Mouse (Mus musculus): Measurements from ENCODE around the gene Pnpla7.

Gene Pnpla7

GRCm38 (mm10) chr2:24995332-24995731 is 19.5 kb downstream of the Pnpla7 start:
- no peak for DNase-seq (ENCODE audit: low read depth)

GRCm38 (mm10) chr2:24996471-24996870 is 20.6 kb downstream of the Pnpla7 start:
- no peak for DNase-seq (ENCODE audit: low read depth)

DNA sequence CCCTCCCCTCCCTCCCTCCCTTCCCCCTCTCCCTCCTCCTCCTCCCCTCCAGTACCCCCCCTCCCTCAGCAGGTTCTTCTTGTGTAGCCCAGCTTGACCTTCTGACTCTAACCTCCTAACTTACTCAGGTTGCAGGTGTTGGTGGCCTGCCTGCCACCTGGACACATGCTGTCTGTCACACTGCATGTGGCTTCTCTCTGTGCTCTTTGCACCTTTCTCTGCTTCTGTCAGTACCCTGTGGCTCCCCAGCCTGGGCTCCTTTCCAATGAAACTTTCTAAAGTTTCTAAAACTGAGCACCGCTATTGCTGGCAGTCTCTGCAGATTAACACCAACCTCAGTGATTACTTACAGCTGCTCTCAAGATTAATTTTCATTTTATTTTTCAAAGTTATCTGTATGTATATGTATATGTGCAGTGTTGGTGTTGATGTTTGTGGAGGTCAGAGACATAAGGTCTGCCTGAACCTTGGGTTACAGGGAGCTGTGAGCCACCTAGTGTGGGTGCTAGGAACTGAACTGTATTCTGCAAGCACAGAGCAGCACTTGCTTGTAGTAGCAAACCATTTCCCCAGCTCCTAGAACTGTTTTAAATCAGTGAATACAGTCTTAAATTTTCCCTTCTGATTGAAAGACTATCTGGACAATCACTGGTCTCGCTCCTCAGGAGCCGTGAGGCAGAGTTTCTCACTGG is 24.9 kb downstream of the Pnpla7 start:
- peak; percentile 38 for DNase-seq (ENCODE audit: low read depth)

- no peak for DNase-seq (ENCODE audit: low read depth)
Observed at GRCm38 (mm10) chr2:25003946-25004786, 28.3 kb downstream of the Pnpla7 start.

GRCm38 (mm10) chr2:25006767-25007166 is 30.9 kb downstream of the Pnpla7 start:
- DNase-seq (ENCODE audit: low read depth), result no peak

GRCm38 (mm10) chr2:25008250-25008649 is 32.4 kb downstream of the Pnpla7 start:
- peak; percentile 27 for DNase-seq (ENCODE audit: low read depth)

DNA sequence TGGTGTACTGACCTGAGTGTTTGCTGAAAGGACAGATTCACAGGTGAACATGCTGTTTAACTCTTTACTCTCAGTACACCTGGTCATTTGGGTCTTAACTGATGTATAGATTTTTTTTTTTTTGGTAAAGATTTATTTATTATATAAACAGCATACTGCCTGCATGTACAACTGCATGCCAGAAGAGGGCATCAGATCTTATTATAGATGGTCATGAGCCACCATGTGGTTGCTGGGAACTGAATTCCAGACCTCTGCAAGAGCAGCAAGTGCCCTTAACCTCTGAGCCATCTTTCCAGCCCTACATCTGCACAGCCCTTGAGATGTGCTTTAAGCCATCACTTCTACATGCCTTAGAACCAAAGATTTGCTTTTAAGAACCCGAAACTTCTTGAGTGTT is 46.8 kb downstream of the Pnpla7 start:
- DNase-seq (ENCODE audit: low read depth), result no peak

DNA sequence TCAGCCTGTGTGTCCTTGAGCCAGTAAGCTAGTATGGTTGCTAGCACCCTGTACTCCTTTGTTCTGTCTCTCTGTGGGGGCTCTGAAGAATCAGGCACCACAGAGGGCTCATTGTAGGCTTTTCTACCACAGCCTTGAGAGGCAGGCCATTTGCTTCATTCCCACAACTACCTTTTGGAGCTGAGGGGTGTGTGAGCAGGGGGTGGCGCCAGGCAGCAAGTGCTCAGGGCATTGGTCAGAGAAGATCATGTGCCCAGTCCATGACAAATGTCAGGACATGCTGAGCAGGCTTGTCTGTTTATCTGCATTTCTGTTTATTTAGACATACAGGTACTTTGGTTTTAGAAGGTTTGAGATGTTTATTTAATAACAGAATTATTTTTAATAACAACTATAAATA is 49.3 kb downstream of the Pnpla7 start:
- DNase-seq (ENCODE audit: low read depth), result no peak

DNA sequence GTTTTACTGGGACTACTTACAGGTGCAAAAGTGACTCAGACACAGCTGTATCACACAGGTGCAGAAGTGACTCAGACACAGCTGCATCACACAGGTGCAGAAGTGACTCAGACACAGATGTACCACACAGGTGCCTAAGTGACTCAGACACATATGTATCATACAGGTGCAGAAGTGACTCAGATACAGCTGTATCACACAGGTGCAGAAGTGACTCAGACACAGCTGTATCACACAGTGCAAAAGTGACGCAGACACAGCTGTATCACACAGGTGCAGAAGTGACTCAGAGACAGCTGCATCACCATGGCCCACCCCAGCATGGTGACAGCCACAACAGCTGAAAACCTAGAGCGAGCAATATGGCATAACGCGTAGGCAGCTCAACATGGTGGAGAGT is 59.2 kb downstream of the Pnpla7 start:
- DNase-seq (ENCODE audit: low read depth), result no peak

GRCm38 (mm10) chr2:25040089-25040488 is 64.3 kb downstream of the Pnpla7 start:
- DNase-seq (ENCODE audit: low read depth), result no peak

DNA sequence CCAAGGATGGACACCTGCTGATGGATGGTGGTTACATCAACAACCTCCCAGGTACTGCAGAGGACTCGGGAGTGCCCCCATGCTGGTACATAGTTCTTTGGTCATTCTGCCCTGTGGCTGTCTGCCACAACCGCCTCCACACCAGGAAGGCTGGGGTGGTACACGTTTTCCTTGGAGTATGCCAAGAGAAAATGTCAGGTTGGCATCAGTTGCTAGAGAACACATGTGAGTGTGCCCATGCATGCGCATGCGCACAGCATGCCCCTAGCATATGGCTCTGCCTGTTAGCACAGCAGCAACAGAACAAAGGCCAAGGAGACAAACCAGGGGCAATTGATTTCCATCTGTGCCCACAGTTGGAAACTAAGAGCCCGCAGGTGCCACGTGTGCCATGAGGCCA is 75.1 kb downstream of the Pnpla7 start:
- no peak for DNase-seq (ENCODE audit: low read depth)

DNA sequence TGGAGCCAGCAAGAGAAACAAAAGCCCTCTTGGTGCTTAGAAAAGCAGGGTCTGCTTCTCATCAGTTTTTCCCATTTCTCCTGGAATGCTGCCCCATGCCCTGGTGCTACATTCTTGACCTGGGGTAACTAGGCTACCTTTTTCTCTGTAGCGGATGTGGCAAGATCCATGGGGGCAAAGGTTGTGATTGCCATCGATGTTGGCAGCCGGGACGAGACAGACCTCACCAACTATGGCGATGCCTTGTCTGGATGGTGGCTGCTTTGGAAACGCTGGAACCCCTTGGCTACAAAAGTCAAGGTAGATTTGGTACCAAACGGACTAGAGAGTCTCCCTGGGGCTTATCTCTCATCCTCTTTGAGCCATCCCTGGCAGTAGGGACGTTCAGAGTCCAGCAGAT is 75.6 kb downstream of the Pnpla7 start:
- DNase-seq (ENCODE audit: low read depth), result no peak

- DNase-seq (ENCODE audit: low read depth), result no peak
Observed at GRCm38 (mm10) chr2:25053101-25053500, 77.3 kb downstream of the Pnpla7 start.

- peak; percentile 76 for DNase-seq (ENCODE audit: low read depth)
Observed at GRCm38 (mm10) chr2:25054221-25055067, 78.6 kb downstream of the Pnpla7 start, which contains the start of gene Nsmf. Nsmf (plus strand) TSS chr2:25054355.

DNA sequence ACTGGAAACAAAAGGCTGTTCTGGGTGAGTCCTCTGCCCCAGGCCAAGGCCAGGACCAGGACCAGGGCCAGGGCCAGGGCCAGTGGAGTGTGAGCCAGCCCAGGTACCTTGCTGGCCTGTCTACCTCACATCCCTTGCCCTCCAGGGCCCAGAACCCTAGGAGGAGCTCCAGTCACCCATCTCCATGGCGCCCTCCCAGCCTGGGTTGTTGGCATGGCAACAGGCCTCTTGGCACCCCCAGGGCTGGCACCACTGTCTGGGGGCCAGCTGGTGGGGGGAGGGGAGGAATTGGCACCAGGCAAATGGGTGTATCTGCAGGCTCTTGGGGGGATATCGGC is 79.2 kb downstream of the Pnpla7 start:
- no peak for DNase-seq (ENCODE audit: low read depth)

DNA sequence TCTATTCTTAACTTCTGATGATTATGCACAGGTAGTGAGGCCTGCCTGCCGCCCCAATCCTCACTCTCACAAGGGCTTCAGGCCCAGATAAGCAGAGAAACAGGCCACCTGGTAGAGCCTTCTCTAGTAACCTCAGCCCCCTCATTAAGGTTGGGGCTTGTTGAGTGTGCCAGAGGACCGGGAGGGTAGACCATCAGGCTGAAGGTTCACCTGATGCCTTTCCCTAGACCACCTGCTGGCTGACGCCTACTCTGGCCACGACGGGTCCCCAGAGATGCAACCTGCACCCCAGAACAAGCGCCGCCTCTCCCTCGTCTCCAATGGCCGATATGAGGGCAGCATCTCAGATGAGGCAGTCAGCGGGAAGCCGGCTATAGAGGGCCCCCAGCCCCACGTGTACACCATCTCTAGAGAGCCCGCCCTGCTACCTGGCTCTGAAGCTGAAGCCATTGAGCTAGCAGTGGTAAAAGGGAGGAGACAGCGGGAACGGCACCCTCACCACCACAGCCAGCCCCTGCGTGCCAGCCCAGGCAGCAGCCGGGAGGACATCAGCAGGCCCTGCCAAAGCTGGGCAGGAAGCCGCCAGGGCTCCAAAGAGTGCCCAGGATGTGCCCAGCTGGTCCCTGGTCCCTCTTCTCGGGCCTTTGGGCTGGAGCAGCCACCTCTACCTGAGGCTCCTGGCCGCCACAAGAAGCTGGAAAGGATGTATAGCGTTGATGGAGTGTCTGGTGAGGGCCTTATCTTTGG is 79.7 kb downstream of the Pnpla7 start:
- DNase-seq (ENCODE audit: low read depth), result no peak

- DNase-seq (ENCODE audit: low read depth), result no peak
Observed at GRCm38 (mm10) chr2:25058926-25059325, 83.1 kb downstream of the Pnpla7 start.

DNA sequence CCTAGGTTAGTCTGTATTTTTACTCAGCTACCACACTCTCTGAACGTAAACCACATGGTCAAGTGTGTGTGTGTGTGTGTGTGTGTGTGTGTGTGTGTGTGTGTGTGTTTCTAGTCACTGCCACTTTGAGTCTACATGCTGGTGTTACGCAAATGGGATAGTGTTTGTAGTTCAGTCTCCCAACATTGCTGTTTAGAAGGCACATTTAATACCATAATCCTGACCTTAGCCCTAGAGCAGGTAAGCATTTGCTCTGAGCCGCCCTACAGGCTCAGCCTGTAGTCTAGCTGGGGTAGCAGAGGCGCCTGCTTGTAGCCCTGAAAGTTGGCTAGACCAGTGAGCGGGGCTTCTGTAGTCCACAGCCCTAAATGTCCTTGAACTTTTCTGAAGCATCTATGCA is 87.7 kb downstream of the Pnpla7 start:
- no peak for DNase-seq (ENCODE audit: low read depth)

DNA sequence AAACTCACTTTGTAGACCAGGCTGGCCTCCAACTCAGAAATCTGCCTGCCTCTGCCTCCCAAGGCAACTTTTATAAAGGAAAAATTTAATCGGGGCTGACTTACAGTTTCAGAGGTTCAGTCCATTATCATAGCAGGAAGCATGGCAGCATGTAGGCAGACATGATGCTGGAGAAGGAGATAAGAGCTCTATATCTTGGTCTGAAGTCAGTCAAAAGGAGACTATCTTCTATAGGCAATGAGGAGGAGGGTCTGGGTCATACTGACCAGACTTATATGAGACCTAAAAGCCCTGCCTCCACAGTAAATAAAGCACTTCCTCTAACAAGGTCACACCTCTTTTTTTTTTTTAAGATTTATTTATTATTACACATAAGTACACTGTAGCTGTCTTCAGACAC is 88.5 kb downstream of the Pnpla7 start:
- no peak for DNase-seq (ENCODE audit: low read depth)

- DNase-seq (ENCODE audit: low read depth), result no peak
Observed at GRCm38 (mm10) chr2:25065537-25065936, 89.7 kb downstream of the Pnpla7 start.

GRCm38 (mm10) chr2:25066552-25066951 is 90.7 kb downstream of the Pnpla7 start:
- DNase-seq (ENCODE audit: low read depth), result no peak

- no peak for DNase-seq (ENCODE audit: low read depth)
Observed at GRCm38 (mm10) chr2:25069537-25069936, 93.7 kb downstream of the Pnpla7 start.
